Mouse (Mus musculus) lung, postnatal 4 days (tissue): Measurements from ENCODE around the gene Bahcc1.
A peak's percentile ranks its signal among the peaks of the same experiment; 100 is the strongest.

Source experiments
- DNase-seq, 2 experiments: peaks; one replicate each; pipeline ENCODE4 v3.0.0; 2021

The Bahcc1 gene

DNA sequence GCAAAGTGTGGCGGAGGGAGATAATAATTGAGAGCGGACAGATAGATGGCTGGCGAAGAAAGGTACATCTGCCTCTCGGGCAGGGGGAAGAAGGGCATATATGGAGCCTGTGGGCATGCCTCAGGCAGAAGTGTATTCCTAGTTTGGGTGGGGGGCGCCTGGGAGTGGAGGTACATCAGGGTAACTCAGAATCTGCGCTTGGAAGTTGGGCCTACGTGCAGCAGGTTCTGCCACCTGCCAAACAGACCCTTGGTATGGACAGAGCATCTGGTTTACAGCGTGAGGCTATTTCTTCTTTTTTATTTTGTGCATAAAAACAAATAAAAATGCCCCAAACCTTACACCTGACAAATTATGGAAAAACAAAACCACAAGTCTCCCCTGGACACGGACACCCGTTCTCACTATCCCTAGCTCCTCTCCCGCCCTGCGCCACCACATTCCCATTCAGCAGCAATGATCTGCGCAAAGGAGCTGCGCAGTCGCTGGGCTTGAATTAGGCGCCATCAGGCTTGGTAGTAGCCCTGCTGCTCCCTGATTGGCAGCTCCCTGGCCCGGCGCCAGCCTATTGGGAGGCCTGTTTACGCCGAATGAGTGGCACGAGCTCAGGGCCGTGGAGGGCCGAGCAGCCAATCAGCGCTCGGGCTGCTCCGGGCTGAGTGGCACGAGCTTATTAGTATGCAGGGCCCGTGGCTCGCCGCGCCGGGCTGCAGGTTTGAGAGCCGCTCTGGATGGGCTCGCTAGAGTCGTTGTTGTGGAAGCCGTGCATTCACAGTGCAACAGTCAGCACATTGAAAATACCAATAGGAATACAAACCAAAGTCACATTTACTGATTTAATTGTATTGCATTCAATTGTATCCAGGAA lies at the start of gene Bahcc1:
Bahcc1 (plus strand) TSS at position 718 of the 868 bp plus-strand sequence.
- peak; percentile 100 for DNase-seq

DNA sequence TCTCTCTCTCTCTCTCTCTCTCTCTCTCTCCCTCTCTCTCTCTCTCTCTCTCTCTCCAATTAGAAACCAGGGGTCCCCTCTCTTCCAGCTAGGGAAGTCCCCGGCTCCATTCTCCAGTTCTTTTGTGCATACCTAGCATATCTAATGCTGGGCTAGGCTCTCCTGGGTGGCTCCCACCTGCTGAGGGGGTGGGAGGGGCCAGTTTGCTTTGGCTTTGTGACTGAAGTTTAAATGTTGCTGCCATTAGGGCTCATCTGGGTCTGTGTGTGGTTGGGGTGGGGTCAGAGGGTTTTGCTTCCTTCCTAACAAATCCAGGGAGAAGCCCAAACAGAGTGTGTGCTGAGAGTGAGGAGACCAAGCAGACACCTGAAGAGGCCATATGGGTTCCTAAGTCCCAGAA lies 49.6 kb upstream of the Bahcc1 start:
- no peak for DNase-seq

GRCm38 (mm10) chr11:120183708-120184107 lies 49.0 kb upstream of the Bahcc1 start:
- DNase-seq = no peak

DNA sequence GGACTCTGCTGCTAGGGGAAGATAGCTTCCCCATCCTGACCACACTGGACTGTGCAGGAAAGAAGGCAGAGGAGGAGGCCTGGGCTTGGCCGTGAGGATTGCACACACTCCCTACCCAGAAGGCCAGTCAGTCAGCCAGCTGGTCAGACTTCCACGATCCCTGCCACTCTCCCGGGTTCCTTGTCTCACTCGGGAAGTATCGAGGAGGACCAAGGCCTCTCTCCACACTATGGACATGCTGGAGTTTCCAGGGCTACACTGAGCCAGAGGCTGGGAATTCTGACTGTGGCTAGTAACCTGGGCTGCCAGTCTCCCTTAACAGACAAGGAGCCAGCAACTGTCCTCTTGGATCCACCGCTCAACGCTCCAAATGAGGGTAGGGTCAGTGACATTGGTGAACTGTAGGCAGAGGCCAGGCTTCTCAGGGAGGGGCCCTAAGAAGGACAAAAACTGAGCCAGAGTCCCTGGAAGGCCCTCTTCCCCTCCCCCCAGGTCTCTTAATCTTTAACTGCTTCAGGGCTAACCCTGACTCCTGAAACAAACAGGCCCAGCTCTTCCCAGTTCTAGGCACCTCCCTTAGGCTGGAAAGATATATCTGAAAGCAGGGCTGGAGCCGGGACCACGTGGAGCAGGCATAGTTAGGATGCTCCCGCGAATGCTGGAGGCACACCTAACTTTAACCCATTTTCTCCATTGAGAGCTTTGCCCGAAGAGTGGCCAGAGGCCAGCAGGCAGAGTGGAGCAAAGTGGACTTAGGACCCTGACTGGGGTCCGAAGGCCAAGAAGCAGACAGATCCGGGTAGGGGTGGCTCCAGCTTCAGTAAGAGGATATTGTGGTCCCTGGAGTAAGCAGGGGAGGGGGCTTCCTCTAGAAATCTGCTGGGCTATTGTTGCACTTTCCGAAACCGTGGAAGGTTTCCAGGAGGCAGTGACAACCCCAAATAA lies 48.1 kb upstream of the Bahcc1 start:
- DNase-seq = peak; percentile 45 to 53

DNA sequence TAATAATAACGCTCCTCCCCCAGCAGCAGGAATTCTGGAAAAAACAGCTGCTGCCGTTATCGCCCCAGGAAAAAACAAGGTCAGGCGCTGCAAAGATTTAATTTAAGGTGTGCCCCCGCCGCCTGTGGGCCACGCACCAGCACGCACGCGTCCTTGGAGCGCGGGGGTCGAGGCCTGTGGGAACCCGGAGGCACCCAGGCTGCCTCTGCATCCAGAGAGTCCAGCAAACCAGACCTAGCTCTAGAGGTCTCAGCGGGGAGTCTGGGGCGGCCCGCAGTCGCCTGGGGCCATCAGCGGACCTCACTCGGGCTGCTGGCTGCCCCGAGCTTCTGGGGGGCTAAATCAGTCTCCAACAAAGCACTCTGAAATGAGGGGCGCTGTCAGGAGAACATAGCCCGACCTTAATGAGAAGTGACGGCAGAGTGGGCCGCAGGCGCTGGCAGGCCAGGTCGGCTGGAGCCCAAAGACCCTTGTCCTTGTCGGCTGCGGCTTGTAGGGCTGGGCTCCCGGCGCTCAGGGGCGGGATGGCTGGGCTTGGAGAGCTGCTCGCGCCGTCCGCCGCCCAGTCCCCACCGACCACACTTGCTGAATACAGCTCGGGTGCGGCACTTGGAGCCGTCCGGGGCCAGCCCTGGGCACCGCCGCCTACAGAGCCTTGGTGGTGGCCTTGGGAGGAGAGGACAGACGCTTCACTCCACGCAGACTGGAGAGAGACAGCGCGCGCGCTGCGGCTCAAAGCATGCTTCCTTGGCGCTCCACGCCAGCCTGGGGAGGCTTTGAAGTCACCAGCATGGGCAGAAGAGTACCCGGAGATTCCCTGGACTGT lies 47.2 kb upstream of the Bahcc1 start:
- DNase-seq = peak; percentile 64

DNA sequence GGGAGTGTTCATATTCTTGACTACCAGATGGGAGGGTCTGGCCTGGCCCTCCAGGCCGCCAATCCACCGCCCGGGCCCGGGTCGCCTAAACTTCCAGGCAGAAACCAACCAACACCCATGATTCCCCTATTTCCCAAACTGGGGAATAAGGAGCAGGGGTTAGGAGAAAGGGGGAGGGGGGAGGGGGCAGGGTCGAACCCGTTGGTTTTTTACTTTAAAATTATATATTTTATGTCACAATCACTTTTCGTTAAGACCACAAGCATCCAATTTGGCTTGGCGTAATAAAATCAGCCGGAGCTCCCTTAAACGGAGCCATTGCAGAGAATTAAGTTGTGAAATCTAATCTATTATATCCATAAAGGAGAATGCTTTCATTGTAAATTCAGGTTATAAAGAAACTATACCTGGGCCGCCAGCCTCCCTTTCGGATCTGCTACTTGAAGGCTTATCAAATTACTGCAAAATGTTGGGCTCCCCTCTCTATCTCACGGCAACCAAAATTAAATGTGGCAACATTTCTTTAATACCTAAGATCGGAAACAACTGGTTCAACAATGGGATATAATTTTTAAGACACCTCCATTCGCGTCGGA lies 46.5 kb upstream of the Bahcc1 start:
- peak in 1 of 2 experiments; percentile 14 for DNase-seq

- peak; percentile 42 to 54 for DNase-seq
Observed at GRCm38 (mm10) chr11:120186821-120187235, 45.9 kb upstream of the Bahcc1 start.

- peak; percentile 57 to 69 for DNase-seq
Observed at GRCm38 (mm10) chr11:120187236-120188101, 45.3 kb upstream of the Bahcc1 start.

DNA sequence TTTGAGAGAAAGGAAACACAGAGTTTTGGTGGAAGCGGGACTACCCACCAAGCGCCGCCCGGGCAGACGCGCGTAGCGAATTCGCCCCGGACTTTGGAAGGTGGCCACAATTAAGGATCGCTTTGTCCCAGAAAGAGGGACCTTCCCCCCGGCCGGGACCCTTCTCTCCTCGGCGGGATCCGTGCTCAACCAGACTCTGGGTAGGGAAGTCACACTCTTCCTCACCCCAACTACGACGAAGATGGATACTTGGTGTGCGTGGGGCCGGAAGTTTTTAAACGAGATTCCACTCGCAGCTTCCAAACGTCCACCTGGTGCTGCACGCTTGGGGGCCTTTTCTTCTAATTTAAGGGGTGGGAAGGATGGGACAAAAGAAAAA lies 44.7 kb upstream of the Bahcc1 start:
- DNase-seq = peak; percentile 58 to 60

DNA sequence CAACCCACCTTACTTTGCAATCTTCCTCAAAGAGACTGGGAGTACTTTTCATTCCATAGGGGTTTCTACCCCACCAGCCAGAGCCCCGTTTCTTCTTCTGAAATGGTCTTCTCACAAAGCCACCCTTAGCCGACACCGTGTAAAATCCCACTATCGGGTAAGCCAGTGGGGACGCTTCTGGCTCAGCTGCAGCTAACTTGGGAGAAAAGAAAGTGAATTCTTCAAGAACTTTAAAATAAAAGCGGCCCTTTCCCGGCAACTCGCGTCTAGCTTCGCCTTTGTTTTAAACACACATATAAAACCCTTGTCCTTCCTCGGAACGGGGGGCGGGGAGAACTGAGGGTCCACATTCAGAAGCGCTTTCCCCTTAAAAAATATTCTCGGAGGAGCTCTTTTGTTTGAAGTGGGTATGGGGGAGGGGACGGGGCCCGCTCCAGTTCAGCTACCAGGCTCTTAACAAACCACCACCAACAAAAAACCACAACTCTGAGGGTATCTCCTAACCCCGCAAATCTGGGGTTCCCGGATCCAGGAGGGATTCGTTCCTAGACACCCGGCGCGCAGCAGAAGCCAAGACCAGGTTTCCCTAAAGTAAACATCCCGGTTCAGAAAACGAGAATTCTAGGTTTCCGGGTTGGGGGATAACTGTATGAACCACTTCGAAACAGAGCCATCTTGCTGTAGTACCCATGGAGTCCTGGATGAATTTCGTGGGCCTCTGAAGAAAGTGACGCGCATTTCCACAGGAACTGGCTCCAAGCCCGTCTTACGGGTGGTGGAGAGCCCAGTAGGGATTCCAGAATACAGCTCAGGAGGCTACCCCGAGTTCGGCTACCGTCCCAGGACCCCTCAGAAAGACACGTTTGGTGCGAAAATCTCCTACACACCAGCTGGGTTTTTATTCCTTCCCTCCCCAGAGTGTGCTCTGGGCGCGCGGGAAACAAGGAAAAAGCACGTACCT lies 44.0 kb upstream of the Bahcc1 start:
- DNase-seq = peak; percentile 71 to 72

- peak; percentile 98 to 100 for DNase-seq
Observed at GRCm38 (mm10) chr11:120189459-120190312, 43.1 kb upstream of the Bahcc1 start.

DNA sequence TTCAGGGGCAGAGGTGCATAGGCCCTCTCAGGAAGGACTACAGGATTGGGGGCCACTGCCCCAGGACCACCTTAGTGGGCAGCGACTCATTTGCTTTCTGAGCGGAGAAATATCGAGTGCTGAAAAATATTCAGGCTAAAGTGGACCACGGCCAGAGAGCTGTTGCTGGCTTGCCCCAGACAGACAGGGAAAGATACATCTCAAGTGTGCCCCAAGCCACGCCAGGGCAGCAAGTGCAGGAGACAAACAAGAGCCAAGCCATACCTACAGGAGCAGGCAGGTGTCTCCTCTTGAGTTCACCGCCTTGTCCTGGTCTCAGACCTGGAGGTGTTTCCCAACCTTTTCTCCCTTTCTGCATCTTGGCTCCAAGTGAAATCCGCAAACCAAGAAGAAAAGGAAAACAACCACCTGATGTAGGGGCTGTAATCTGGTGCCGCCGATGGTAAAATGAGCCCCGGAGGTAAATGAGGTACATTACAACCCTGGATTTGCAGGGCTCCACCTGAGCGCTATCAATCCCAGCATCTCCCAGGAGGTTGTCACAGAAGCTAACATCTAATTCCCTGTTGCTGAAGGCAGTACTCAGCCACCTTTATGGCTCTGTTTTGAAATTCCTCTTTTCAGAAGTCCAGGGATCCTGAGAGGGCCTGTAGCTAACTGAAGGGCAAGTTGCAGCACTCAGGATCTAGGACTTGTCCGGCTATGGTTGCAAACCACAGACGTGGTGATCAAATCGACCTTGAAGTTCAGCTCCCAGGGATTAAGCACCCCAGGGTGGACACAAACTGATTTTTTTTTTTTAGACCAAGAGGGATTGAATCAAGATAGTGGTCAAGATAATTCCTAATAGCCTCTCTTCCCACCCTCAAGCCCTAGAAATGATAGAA lies 42.0 kb upstream of the Bahcc1 start:
- DNase-seq = peak; percentile 18 to 32

GRCm38 (mm10) chr11:120198831-120199230 lies 33.9 kb upstream of the Bahcc1 start:
- no peak for DNase-seq

DNA sequence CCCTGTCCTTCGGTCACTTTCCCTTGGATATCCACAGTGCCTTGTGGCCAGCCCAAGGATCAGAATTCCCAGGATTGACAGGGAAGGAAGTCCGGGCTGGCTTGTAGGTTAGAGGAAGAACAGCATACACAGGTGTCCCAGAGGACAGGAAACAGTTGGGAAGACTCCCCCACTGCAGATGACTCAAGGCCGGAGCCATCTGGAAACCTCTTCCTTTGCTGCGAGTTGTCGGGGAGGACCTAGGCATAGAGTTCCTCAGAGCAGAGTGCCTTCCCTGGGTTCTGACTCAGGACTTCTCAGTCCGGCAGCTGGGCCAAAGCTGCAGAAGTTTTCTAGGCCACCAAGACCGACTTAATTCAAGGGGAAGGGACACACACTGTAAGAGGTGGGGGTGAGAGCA lies 33.0 kb upstream of the Bahcc1 start:
- no peak for DNase-seq

GRCm38 (mm10) chr11:120200621-120201020 lies 32.1 kb upstream of the Bahcc1 start:
- DNase-seq = no peak

- no peak for DNase-seq
Observed at GRCm38 (mm10) chr11:120204200-120204599, 28.5 kb upstream of the Bahcc1 start.

- peak in 1 of 2 experiments; percentile 49 for DNase-seq
Observed at GRCm38 (mm10) chr11:120206069-120206668, 26.6 kb upstream of the Bahcc1 start.
